Mouse (Mus musculus): ENCODE results near the gene Slc38a4. TPM values are rescaled to one million over a fixed set of nuclear protein-coding genes. Genes with fewer than 3 reads are reported as not detected.
A peak's percentile ranks its signal among the peaks of the same experiment; 100 is the strongest.

Gene Slc38a4
- polyA plus RNA-seq, 1 experiment = 187 TPM

DNA sequence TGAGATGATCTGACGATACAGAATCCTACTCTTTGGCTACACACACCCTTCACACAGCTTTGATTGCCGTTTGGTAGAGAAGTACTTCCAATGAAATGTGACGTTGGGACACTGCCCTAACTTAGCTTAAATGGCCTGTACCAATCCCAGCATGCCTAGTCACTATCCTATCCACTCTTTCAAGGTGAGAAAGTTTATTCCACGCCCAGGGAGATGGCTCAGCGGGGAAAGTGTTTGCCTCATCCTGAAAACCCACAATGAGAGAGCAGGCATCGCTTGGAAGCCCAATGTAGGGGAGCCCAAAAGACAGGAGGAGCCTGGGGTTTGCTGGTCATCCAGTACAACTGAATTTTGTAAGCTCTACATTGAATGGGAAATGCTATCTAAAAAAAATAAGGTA lies 4.8 kb upstream of the Slc38a4 start:
- Histone ChIP-seq H3K36me3 (ENCODE audit: control insufficient read depth, insufficient read depth, low read length, poor library complexity, severe bottlenecking) (no peaks in the 10 kb centered on the region), H3K27ac (ENCODE audit: insufficient read depth, low read length) (peak overlapping the region; percentile 93), H3K4me3 (ENCODE audit: low read depth, low read length) (no peak overlapping the region), H3K27me3 (ENCODE audit: control insufficient read depth, insufficient read depth, low read length, poor library complexity, severe bottlenecking) (no peaks in the 10 kb centered on the region), H3K9ac (ENCODE audit: low read depth, poor library complexity, severe bottlenecking) (no peak overlapping the region), H3K9me3 (replicated peaks; ENCODE audit: control insufficient read depth, insufficient read depth, low read length, poor library complexity, severe bottlenecking) (no peaks in the 10 kb centered on the region), H3K4me1 (ENCODE audit: control insufficient read depth, insufficient read depth, low read length) (peaks cover 8% of the 10 kb centered on the region)
- TF ChIP-seq CTCF (IDR thresholded peaks at IDR 0.05; ENCODE audit: low read depth, low read length) (no peak), POLR2A (IDR thresholded peaks at IDR 0.05; ENCODE audit: insufficient read depth, low read length) (no peak), EP300 (IDR thresholded peaks at IDR 0.05; ENCODE audit: insufficient read depth, low read depth, low read length) (no peak)

DNA sequence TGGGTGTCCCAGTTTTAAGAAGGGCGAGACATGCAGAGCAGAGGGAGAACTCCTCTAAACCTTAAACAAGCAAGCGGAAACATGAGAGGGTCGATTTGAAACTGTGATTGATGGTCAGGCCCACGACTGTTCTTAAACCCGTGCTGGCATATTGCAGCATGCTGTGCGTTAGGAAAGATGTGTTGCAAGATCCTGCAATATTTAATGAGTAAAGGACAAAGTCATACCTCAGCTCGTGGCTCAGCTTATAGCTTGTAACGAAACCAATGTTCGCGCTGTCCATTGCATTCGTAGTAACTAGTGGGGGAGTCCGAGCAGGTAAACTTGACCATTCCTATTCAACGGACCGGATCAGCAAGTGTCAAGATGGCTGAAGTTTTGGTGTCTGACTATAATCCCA lies 4.3 kb upstream of the Slc38a4 start:
- Histone ChIP-seq H3K4me1 (ENCODE audit: control insufficient read depth, insufficient read depth, low read length) (peaks cover 8% of the 10 kb centered on the region), H3K4me3 (ENCODE audit: low read depth, low read length) (no peak overlapping the region)

DNA sequence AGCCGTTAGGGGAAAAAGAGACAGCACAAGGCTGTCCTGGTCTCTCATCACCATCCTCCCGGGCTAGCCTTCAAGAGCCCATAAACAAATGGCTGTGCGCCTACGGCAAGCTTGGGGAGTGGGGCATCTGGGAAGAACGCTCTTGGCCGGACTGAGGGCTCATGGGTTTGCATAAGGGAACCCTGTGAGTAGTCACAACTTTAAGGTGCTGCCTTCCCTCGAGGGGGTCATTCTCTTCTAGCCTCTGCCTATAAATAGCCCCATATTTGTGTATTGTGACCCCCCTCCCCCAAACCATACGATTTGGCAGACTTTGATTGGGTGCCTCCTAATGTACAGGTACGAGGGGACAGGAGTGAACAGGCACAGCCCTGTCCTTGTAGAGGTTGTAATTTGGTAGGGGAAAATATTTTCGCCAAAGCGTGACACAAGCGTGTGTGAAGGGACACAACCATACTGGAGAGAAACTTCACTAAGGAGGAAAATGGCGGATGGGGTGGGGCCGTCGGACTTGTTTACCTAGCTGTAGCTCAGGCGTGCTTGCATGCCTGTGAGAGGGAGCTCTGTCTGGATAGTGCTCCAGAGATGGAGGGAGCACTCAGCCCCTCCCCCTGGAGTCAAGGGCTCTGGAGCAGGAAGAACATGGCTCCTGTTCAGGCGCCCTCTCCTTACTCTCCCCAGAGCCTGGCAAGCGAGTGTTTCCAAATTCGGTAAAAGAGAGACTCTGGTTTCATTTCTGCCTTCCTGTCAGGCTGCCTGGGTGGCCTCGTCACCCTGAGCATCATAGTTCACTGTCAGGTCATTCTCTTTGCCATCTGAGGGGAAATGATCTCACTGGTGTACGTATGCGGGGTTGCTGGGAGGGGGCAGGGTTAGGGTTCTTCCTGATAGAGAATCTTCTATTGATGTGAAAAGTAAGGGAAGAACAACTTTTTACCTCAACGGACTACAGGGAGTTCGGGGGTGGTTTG lies 3.6 kb upstream of the Slc38a4 start:
- Histone ChIP-seq H3K4me3 (ENCODE audit: low read depth, low read length) (peak overlapping the region; percentile 57), H3K4me1 (ENCODE audit: control insufficient read depth, insufficient read depth, low read length) (peaks cover 8% of the 10 kb centered on the region), H3K9me3 (replicated peaks; ENCODE audit: control insufficient read depth, insufficient read depth, low read length, poor library complexity, severe bottlenecking) (no peaks in the 10 kb centered on the region), H3K36me3 (ENCODE audit: control insufficient read depth, insufficient read depth, low read length, poor library complexity, severe bottlenecking) (no peaks in the 10 kb centered on the region), H3K27me3 (ENCODE audit: control insufficient read depth, insufficient read depth, low read length, poor library complexity, severe bottlenecking) (no peaks in the 10 kb centered on the region), H3K9ac (ENCODE audit: low read depth, poor library complexity, severe bottlenecking) (peak overlapping the region; percentile 73), H3K27ac (ENCODE audit: insufficient read depth, low read length) (peak overlapping the region; percentile 93)
- TF ChIP-seq EP300 (IDR thresholded peaks at IDR 0.05; ENCODE audit: insufficient read depth, low read depth, low read length) (peak; percentile 61; the same call in 1 of the 2 replicates), CTCF (IDR thresholded peaks at IDR 0.05; ENCODE audit: low read depth, low read length) (no peak)

More for the DNA sequence above, 4.3 kb upstream of the Slc38a4 start:
- Histone ChIP-seq H3K27me3 (ENCODE audit: control insufficient read depth, insufficient read depth, low read length, poor library complexity, severe bottlenecking) (no peaks in the 10 kb centered on the region), H3K36me3 (ENCODE audit: control insufficient read depth, insufficient read depth, low read length, poor library complexity, severe bottlenecking) (no peaks in the 10 kb centered on the region), H3K9ac (ENCODE audit: low read depth, poor library complexity, severe bottlenecking) (peak overlapping the region; percentile 12; the same call in 1 of the 2 replicates), H3K27ac (ENCODE audit: insufficient read depth, low read length) (peak overlapping the region; percentile 93), H3K9me3 (replicated peaks; ENCODE audit: control insufficient read depth, insufficient read depth, low read length, poor library complexity, severe bottlenecking) (no peaks in the 10 kb centered on the region)
- TF ChIP-seq CTCF (IDR thresholded peaks at IDR 0.05; ENCODE audit: low read depth, low read length) (no peak), POLR2A (IDR thresholded peaks at IDR 0.05; ENCODE audit: insufficient read depth, low read length) (no peak), EP300 (IDR thresholded peaks at IDR 0.05; ENCODE audit: insufficient read depth, low read depth, low read length) (no peak)

DNA sequence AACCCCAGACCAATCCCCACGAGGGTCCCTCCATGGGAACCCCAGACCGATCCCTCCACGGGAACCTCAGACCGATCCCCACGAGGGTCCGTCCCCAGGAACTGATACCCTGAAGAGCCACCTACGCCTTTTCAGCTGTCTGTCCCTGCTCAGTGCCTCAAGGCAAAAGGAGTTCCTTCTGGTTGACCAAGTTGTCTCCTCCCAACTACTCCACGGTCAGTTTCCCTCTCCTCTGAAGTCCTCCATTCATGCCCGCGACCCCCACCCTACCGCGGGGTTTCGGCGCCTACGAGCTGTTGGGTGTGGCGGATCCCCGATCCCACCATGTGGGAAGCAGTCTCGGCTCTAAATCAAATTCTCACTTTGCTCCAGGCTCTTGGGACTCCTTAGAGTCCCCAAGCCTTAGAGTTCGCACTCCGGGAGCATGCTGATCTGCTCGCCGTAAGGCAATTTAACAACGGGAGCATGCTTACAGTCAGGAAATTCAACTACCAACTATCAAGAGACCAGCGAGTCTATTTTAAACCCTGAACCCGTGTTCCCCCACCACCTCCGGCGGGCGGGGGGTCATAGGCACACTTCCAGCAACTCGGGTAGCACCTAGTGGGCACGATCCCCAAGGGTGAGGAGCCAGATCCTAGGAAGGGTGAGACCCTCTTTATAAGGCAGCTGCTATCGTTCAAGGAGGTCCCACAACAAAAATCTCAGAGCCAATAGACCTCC lies 828 bp downstream of the Slc38a4 start:
- peaks cover 9% of the 10 kb centered on the region for H3K4me1 ChIP-seq (ENCODE audit: control insufficient read depth, insufficient read depth, low read length)
- peak overlapping the region; percentile 84 for H3K9ac ChIP-seq (ENCODE audit: low read depth, poor library complexity, severe bottlenecking)
- H3K36me3 ChIP-seq (ENCODE audit: control insufficient read depth, insufficient read depth, low read length, poor library complexity, severe bottlenecking) = no peaks in the 10 kb centered on the region
- no peaks in the 10 kb centered on the region for H3K27me3 ChIP-seq (ENCODE audit: control insufficient read depth, insufficient read depth, low read length, poor library complexity, severe bottlenecking)
- TF ChIP-seq POLR2A (IDR thresholded peaks at IDR 0.05; ENCODE audit: insufficient read depth, low read length) = no peak
- no peak for TF ChIP-seq EP300 (IDR thresholded peaks at IDR 0.05; ENCODE audit: insufficient read depth, low read depth, low read length)
- no peaks in the 10 kb centered on the region for H3K9me3 ChIP-seq (replicated peaks; ENCODE audit: control insufficient read depth, insufficient read depth, low read length, poor library complexity, severe bottlenecking)
- H3K27ac ChIP-seq (ENCODE audit: insufficient read depth, low read length) = no peak overlapping the region; the same call in 1 of the 2 replicates
- H3K4me3 ChIP-seq (ENCODE audit: low read depth, low read length) = peak overlapping the region; percentile 97

DNA sequence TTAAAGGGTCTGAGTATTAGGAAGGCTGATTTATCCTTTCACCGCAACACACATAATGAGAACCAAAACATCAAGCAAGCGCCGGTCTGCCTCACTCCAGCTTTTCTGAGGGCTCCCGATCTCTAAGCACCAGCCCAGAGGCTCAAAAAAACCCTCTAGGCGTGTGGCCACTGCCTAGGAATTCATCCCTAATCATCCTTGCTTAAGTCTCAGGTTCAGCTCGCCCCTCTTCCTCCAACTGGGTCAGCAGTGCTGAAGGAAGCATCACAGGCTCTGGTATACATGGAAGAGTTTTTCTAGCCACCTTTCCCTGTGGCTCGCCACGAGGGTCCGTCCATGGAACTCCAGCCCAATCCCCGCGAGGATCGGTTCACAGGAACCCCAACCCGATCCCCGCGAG lies 1.6 kb downstream of the Slc38a4 start:
- H3K27ac ChIP-seq (ENCODE audit: insufficient read depth, low read length) = no peak overlapping the region
- H3K9me3 ChIP-seq (replicated peaks; ENCODE audit: control insufficient read depth, insufficient read depth, low read length, poor library complexity, severe bottlenecking) = no peaks in the 10 kb centered on the region
- TF ChIP-seq POLR2A (IDR thresholded peaks at IDR 0.05; ENCODE audit: insufficient read depth, low read length) = no peak
- no peak for TF ChIP-seq CTCF (IDR thresholded peaks at IDR 0.05; ENCODE audit: low read depth, low read length)
- no peak for TF ChIP-seq EP300 (IDR thresholded peaks at IDR 0.05; ENCODE audit: insufficient read depth, low read depth, low read length)
- peak overlapping the region; percentile 84 for H3K9ac ChIP-seq (ENCODE audit: low read depth, poor library complexity, severe bottlenecking)
- H3K4me1 ChIP-seq (ENCODE audit: control insufficient read depth, insufficient read depth, low read length) = peaks cover 9% of the 10 kb centered on the region
- no peaks in the 10 kb centered on the region for H3K27me3 ChIP-seq (ENCODE audit: control insufficient read depth, insufficient read depth, low read length, poor library complexity, severe bottlenecking)
- peak overlapping the region; percentile 97 for H3K4me3 ChIP-seq (ENCODE audit: low read depth, low read length)
- no peaks in the 10 kb centered on the region for H3K36me3 ChIP-seq (ENCODE audit: control insufficient read depth, insufficient read depth, low read length, poor library complexity, severe bottlenecking)

All from ES-Bruce4 (cell line).